Mouse (Mus musculus) spleen, postnatal 36 days (tissue): Measurements from ENCODE around the gene Cox6a2.
A peak's percentile ranks its signal among the peaks of the same experiment; 100 is the strongest.

Experiments
- DNase-seq, 2 experiments: peaks; one replicate each; pipeline ENCODE4 v3.0.0; 2022; ENCODE audit warnings: low spot score in 2 of 2, mixed read lengths in 1 of 2

The Cox6a2 gene

GRCm38 (mm10) chr7:128206152-128206551, at the start of gene Cox6a2:
Gene Cox6a2 (minus strand): TSS chr7:128206387.
- no peak for DNase-seq

GRCm38 (mm10) chr7:128255757-128256156, 49.6 kb upstream of the Cox6a2 start:
- no peak for DNase-seq

- DNase-seq = no peak
Measured at GRCm38 (mm10) chr7:128254978-128255377, 48.8 kb upstream of the Cox6a2 start.

- DNase-seq = no peak
Measured at GRCm38 (mm10) chr7:128252609-128253008, 46.4 kb upstream of the Cox6a2 start.

GRCm38 (mm10) chr7:128251946-128252345, 45.8 kb upstream of the Cox6a2 start:
- DNase-seq = no peak

GRCm38 (mm10) chr7:128249998-128250397, 43.8 kb upstream of the Cox6a2 start:
- no peak for DNase-seq

GRCm38 (mm10) chr7:128248081-128249042, 42.2 kb upstream of the Cox6a2 start:
- DNase-seq = no peak

- peak; percentile 65 to 81 for DNase-seq
Measured at GRCm38 (mm10) chr7:128247443-128247842, 41.3 kb upstream of the Cox6a2 start.

GRCm38 (mm10) chr7:128246496-128247391, 40.6 kb upstream of the Cox6a2 start, which contains the start of gene Tgfb1i1:
Gene Tgfb1i1 (plus strand): TSS chr7:128246812.
- no peak for DNase-seq

GRCm38 (mm10) chr7:128245547-128245946, 39.4 kb upstream of the Cox6a2 start:
- no peak for DNase-seq

- DNase-seq = no peak
Measured at GRCm38 (mm10) chr7:128244410-128245025, 38.3 kb upstream of the Cox6a2 start.

- DNase-seq = no peak
Measured at GRCm38 (mm10) chr7:128243921-128244320, 37.7 kb upstream of the Cox6a2 start.

GRCm38 (mm10) chr7:128242331-128242730, 36.1 kb upstream of the Cox6a2 start:
- DNase-seq = no peak

GRCm38 (mm10) chr7:128240131-128240784, 34.1 kb upstream of the Cox6a2 start:
- DNase-seq = no peak

- peak; percentile 32 to 54 for DNase-seq
Measured at GRCm38 (mm10) chr7:128238991-128239390, 32.8 kb upstream of the Cox6a2 start.

- peak; percentile 100 for DNase-seq
Measured at GRCm38 (mm10) chr7:128237927-128238778, 32.0 kb upstream of the Cox6a2 start, which contains the start of gene 9130023H24Rik. Gene 9130023H24Rik (minus strand): TSS chr7:128238031.

- no peak for DNase-seq
Measured at GRCm38 (mm10) chr7:128237593-128237926, 31.4 kb upstream of the Cox6a2 start.

- DNase-seq = peak; percentile 70 to 76
Measured at GRCm38 (mm10) chr7:128236856-128237592, 30.8 kb upstream of the Cox6a2 start, which contains the start of gene Armc5. Gene Armc5 (plus strand): TSS chr7:128237342.

GRCm38 (mm10) chr7:128236426-128236825, 30.2 kb upstream of the Cox6a2 start:
- no peak for DNase-seq
